Mouse (Mus musculus): ENCODE results near the gene Gm42674. TPM values are rescaled to one million over a fixed set of nuclear protein-coding genes. Genes with fewer than 3 reads are reported as not detected.

The Gm42674 gene
- total RNA-seq (2021): not detected
- long read RNA-seq, experiment 1: 0 reads
- long read RNA-seq, experiment 2: 0 reads

- no peak for DNase-seq (ENCODE audit: low spot score in 2 of 2)
Observed at GRCm38 (mm10) chr3:90601486-90602110, at the start of gene Gm42674. TSS of gene Gm42674 (plus strand) at chr3:90601904.

- DNase-seq (ENCODE audit: low spot score in 2 of 2): no peak
Observed at GRCm38 (mm10) chr3:90552231-90552630, 49.5 kb upstream of the Gm42674 start.

- DNase-seq (ENCODE audit: low spot score in 2 of 2): no peak
Observed at GRCm38 (mm10) chr3:90555954-90556353, 45.8 kb upstream of the Gm42674 start.

- DNase-seq (ENCODE audit: low spot score in 2 of 2): no peak
Observed at GRCm38 (mm10) chr3:90560008-90560628, 41.6 kb upstream of the Gm42674 start, which contains the start of gene S100a3. TSS of gene S100a3 (plus strand) at chr3:90560578.

GRCm38 (mm10) chr3:90574691-90575090 lies 27.0 kb upstream of the Gm42674 start:
- no peak for DNase-seq (ENCODE audit: low spot score in 2 of 2)

- DNase-seq (ENCODE audit: low spot score in 2 of 2): no peak
Observed at GRCm38 (mm10) chr3:90575320-90575719, 26.4 kb upstream of the Gm42674 start.

- DNase-seq (ENCODE audit: low spot score in 2 of 2): no peak
Observed at GRCm38 (mm10) chr3:90576351-90577001, 25.2 kb upstream of the Gm42674 start.

GRCm38 (mm10) chr3:90579433-90579832 lies 22.3 kb upstream of the Gm42674 start:
- no peak for DNase-seq (ENCODE audit: low spot score in 2 of 2)

- DNase-seq (ENCODE audit: low spot score in 2 of 2): no peak
Observed at GRCm38 (mm10) chr3:90581141-90581540, 20.6 kb upstream of the Gm42674 start.

- no peak for DNase-seq (ENCODE audit: low spot score in 2 of 2)
Observed at GRCm38 (mm10) chr3:90582156-90582555, 19.5 kb upstream of the Gm42674 start.

- no peak for DNase-seq (ENCODE audit: low spot score in 2 of 2)
Observed at GRCm38 (mm10) chr3:90582556-90582955, 19.1 kb upstream of the Gm42674 start.

GRCm38 (mm10) chr3:90583893-90584292 lies 17.8 kb upstream of the Gm42674 start:
- DNase-seq (ENCODE audit: low spot score in 2 of 2): no peak

GRCm38 (mm10) chr3:90585595-90585994 lies 16.1 kb upstream of the Gm42674 start:
- peak in 1 of 2 experiments; percentile 43 for DNase-seq (ENCODE audit: low spot score in 2 of 2)

GRCm38 (mm10) chr3:90586016-90586643 lies 15.6 kb upstream of the Gm42674 start:
- DNase-seq (ENCODE audit: low spot score in 2 of 2): no peak

GRCm38 (mm10) chr3:90586906-90587305 lies 14.8 kb upstream of the Gm42674 start:
- peak; percentile 27 to 40 for DNase-seq (ENCODE audit: low spot score in 2 of 2)

GRCm38 (mm10) chr3:90587361-90588101 lies 14.2 kb upstream of the Gm42674 start:
- DNase-seq (ENCODE audit: low spot score in 2 of 2): no peak

- no peak for DNase-seq (ENCODE audit: low spot score in 2 of 2)
Observed at GRCm38 (mm10) chr3:90589390-90589789, 12.3 kb upstream of the Gm42674 start.

GRCm38 (mm10) chr3:90589947-90590346 lies 11.8 kb upstream of the Gm42674 start, which contains the start of gene S100a2:
TSS of gene S100a2 (plus strand) at chr3:90590247.
- no peak for DNase-seq (ENCODE audit: low spot score in 2 of 2)

GRCm38 (mm10) chr3:90594466-90594865 lies 7.2 kb upstream of the Gm42674 start:
- DNase-seq (ENCODE audit: low spot score in 2 of 2): no peak

- DNase-seq (ENCODE audit: low spot score in 2 of 2): no peak
Observed at GRCm38 (mm10) chr3:90595556-90595955, 6.1 kb upstream of the Gm42674 start.

GRCm38 (mm10) chr3:90596810-90597209 lies 4.9 kb upstream of the Gm42674 start:
- no peak for DNase-seq (ENCODE audit: low spot score in 2 of 2)
